8 mouse cellular contexts compared by ENCODE assay signal in the genomic region with DNA sequence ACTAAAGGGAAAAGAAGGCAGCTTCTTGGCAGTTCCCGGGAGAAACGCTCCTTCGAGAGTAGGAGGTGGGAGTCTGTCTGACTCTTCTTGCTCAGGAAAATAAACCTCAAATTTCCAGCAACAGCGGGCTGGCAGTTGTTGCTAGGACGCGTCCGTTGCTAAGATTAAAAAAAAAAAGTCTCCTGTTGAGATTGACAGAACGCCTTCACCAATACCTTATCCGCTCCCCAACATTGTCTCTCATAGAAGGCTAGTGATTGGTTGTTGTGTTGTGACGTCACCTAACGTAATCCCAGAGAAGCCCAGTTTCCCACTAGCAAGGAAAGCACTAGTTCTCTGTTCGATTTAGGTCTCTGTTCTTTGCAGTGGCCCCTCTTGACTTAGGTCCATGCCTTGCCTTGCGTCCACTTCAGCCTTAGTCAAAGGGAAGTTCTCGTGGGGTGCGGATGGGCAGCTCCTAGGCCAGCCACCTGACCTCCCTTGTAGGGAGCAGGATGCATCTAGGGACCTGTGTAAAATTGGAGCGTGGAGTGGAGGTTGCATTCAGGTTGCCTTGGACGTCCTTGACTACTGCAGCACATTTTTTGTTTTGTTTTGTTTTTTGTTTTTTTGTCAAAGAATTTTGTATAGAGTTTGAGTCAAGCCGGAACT. TPM values are rescaled to one million over a fixed set of nuclear protein-coding genes. Genes with fewer than 3 reads are reported as not detected.
DNase-seq lines count a peak whose midpoint lies in the region; ATAC-seq and TF ChIP-seq lines count a peak whose summit lies in the region.

Wdr63 (minus strand) TSS at position 210 of the 651 bp plus-strand sequence.

- 0 out of 2 replicates have a peak within 1 kb of the TSS, but pooled peaks have one; percentile 36 for H3K9ac ChIP-seq in embryonic facial prominence, embryonic 12.5 days
- peak within 1 kb of the TSS; percentile 63 for H3K9ac ChIP-seq in heart, embryonic 16.5 days (ENCODE audit: low read length)
- H3K9ac ChIP-seq in liver, embryonic 11.5 days (ENCODE audit: low read depth, low read length) = no peak within 1 kb of the TSS

- H3ac ChIP-seq in myocyte (ENCODE audit: control insufficient read depth, insufficient read length) = no peak within 1 kb of the TSS

- H3K36me3 ChIP-seq in embryonic facial prominence, embryonic 12.5 days = no peaks in the 10 kb centered on the region
- no peaks in the 10 kb centered on the region for H3K36me3 ChIP-seq in heart, embryonic 16.5 days (ENCODE audit: control insufficient read depth, insufficient read depth)
- no peaks in the 10 kb centered on the region for H3K36me3 ChIP-seq in liver, embryonic 11.5 days (ENCODE audit: control insufficient read depth, insufficient read depth, low read length)
- H3K36me3 ChIP-seq in myocyte (ENCODE audit: control insufficient read depth, insufficient read depth) = no peaks in the 10 kb centered on the region

- 11% methylated on average over 18 of the region's 18 CpGs for WGBS in embryonic facial prominence, embryonic 12.5 days
- WGBS in heart, embryonic 16.5 days = 11% methylated on average over 18 of the region's 18 CpGs
- WGBS in liver, embryonic 11.5 days = 12% methylated on average over 18 of the region's 18 CpGs

- 0 out of 2 replicates have a peak, but pooled peaks cover 4% of the 10 kb centered on the region for H3K27me3 ChIP-seq in embryonic facial prominence, embryonic 12.5 days
- no peaks in the 10 kb centered on the region for H3K27me3 ChIP-seq in heart, embryonic 16.5 days (ENCODE audit: control insufficient read depth, insufficient read depth, low read length)
- peaks cover 3% of the 10 kb centered on the region; the same call in 1 of the 2 replicates for H3K27me3 ChIP-seq in liver, embryonic 11.5 days (replicated peaks; ENCODE audit: control insufficient read depth, insufficient read depth, low read length)
- H3K27me3 ChIP-seq in myocyte (ENCODE audit: control insufficient read depth, insufficient read depth, insufficient read length) = no peaks in the 10 kb centered on the region

- no peak for TF ChIP-seq POLR2A in myocyte (IDR thresholded peaks at IDR 0.05; ENCODE audit: insufficient read length, low read depth)

- H3K4me2 ChIP-seq in embryonic facial prominence, embryonic 12.5 days (replicated peaks) = peak within 1 kb of the TSS; percentile 65
- peak within 1 kb of the TSS; percentile 87 for H3K4me2 ChIP-seq in heart, embryonic 16.5 days (ENCODE audit: low read depth, low read length)
- H3K4me2 ChIP-seq in liver, embryonic 11.5 days = peak within 1 kb of the TSS; percentile 72
- H3K4me2 ChIP-seq in myocyte (ENCODE audit: low read depth) = peak within 1 kb of the TSS; percentile 93

- no peaks in the 10 kb centered on the region for H3K79me2 ChIP-seq in myocyte (ENCODE audit: control insufficient read depth, insufficient read depth)

- DNase-seq in CD4-positive helper T cell, adult 2 months (ENCODE audit: low read depth, low spot score) = peak; percentile 81
- DNase-seq in adrenal gland, postnatal 10 days = peak; percentile 65
- peak; percentile 65 to 67 for DNase-seq in kidney, postnatal 25 days
- DNase-seq in liver, embryonic 11.5 days (ENCODE audit: low spot score) = peak; percentile 46
- DNase-seq in thymus, postnatal 0 days (ENCODE audit: low spot score) = peak; percentile 87

- no peak within 1 kb of the TSS for H3K27ac ChIP-seq in embryonic facial prominence, embryonic 12.5 days
- no peak within 1 kb of the TSS for H3K27ac ChIP-seq in heart, embryonic 16.5 days (ENCODE audit: low read length)
- H3K27ac ChIP-seq in liver, embryonic 11.5 days (ENCODE audit: low read depth, low read length) = no peak within 1 kb of the TSS

- H3K4me3 ChIP-seq in embryonic facial prominence, embryonic 12.5 days = peak within 1 kb of the TSS; percentile 41
- peak within 1 kb of the TSS; percentile 57 for H3K4me3 ChIP-seq in heart, embryonic 16.5 days (ENCODE audit: low read length)
- peak within 1 kb of the TSS; percentile 37 for H3K4me3 ChIP-seq in liver, embryonic 11.5 days (ENCODE audit: low read depth, low read length)
- H3K4me3 ChIP-seq in myocyte = peak within 1 kb of the TSS; percentile 16

- 0 out of 2 replicates have a peak, but pooled peaks cover 6% of the 10 kb centered on the region for H3K9me3 ChIP-seq in embryonic facial prominence, embryonic 12.5 days
- H3K9me3 ChIP-seq in heart, embryonic 16.5 days (replicated peaks; ENCODE audit: control insufficient read depth, low read length) = peaks cover 3% of the 10 kb centered on the region; the same call in 1 of the 2 replicates
- H3K9me3 ChIP-seq in liver, embryonic 11.5 days (ENCODE audit: control insufficient read depth, low read length) = no peaks in the 10 kb centered on the region

- H3K4me1 ChIP-seq in embryonic facial prominence, embryonic 12.5 days = peaks cover 6% of the 10 kb centered on the region; the same call in 1 of the 2 replicates
- H3K4me1 ChIP-seq in heart, embryonic 16.5 days (ENCODE audit: control insufficient read depth, insufficient read depth, low read length) = peaks cover 4% of the 10 kb centered on the region
- H3K4me1 ChIP-seq in liver, embryonic 11.5 days (replicated peaks; ENCODE audit: control insufficient read depth, insufficient read depth, low read length) = no peaks in the 10 kb centered on the region; the same call in 1 of the 2 replicates

- peak; percentile 90 for ATAC-seq in embryonic facial prominence, embryonic 12.5 days (ENCODE audit: insufficient number of reproducible peaks, insufficient read depth, low FRiP score, low TSS enrichment)
- ATAC-seq in heart, embryonic 16.5 days (replicated peaks; ENCODE audit: extremely low read depth, insufficient read depth, low FRiP score) = peak; percentile 87
- ATAC-seq in liver, embryonic 11.5 days (replicated peaks; ENCODE audit: low FRiP score) = peak; percentile 90

TF ChIP-seq in myocyte, 11 proteins besides CTCF, POLR2A, EP300 and RAD21:
- no peak for TF ChIP-seq USF1 (IDR thresholded peaks at IDR 0.05; ENCODE audit: low read depth)
TF ChIP-seq in myocyte: peak in this region for 0.

RNA-seq across cellular contexts. Expression of gene Wdr63, which starts in this region (rescaled TPM):
- total RNA-seq in adrenal gland, postnatal 10 days (2021) = under 1 TPM; 0.15 to 0.39 TPM
- polyA plus RNA-seq in embryonic facial prominence, embryonic 12.5 days (2016; fragmentation: Nextera tagmentation; extraction: Ambion mirVana) = 0.14 and 0.17 TPM in 2 replicates
- polyA plus RNA-seq in heart, embryonic 16.5 days (2015; fragmentation: Nextera tagmentation; extraction: Ambion mirVana) = 0.37 and 0.74 TPM in 2 replicates
- polyA plus RNA-seq in liver, embryonic 11.5 days (2014; fragmentation: Nextera tagmentation; extraction: Ambion mirVana) = 0.99 and 1.6 TPM in 2 replicates
- 0.10 TPM for polyA plus RNA-seq in myocyte (2012; fragmentation: generic; extraction: Trizol)
- 0.13 and 0.33 TPM in 2 replicates for polyA plus RNA-seq in thymus, postnatal 0 days (2015; fragmentation: Nextera tagmentation; extraction: Ambion mirVana)

Comparison
In these comparisons a context has a peak if more than half of its experiments do, and no peak if none do; other contexts are left out.
1. Peak in DNase-seq in adrenal gland, postnatal 10 days; RNA of the gene not detected or under 1 TPM.
2. Peak in ATAC-seq, H3K4me3 ChIP-seq, H3K9ac ChIP-seq and H3K4me2 ChIP-seq in embryonic facial prominence, embryonic 12.5 days; RNA of the gene not detected or under 1 TPM.
3. Peak in ATAC-seq, H3K4me3 ChIP-seq, H3K9ac ChIP-seq and H3K4me2 ChIP-seq in heart, embryonic 16.5 days; RNA of the gene not detected or under 1 TPM.
4. Peak in DNase-seq in thymus, postnatal 0 days; RNA of the gene not detected or under 1 TPM.